ENCODE assay signal across 8 mouse cellular contexts in the genomic region with DNA sequence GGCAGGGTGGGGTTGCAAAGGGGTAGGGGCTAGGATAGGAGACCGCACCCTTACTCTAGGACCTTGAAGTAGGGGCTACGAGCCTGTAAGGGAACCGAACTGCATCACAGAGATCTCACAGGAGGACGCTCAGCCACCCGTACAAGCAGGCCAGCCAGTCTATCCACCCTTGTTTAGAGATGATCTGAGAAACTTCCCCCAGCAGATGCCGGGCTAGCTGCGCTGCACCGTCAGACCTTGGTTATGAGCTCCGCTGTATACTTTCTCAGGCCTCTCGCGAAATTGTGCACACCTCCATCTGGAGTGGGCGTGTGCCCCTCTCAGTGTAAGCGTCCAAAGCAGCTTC. TPM values are rescaled to one million over a fixed set of nuclear protein-coding genes. Genes with fewer than 3 reads are reported as not detected.
DNase-seq lines count a peak whose midpoint lies in the region; ATAC-seq and TF ChIP-seq lines count a peak whose summit lies in the region.

No protein-coding gene starts in this region.

- H3K36me3 ChIP-seq in lung, postnatal 0 days (ENCODE audit: insufficient read depth, low read length) = no peaks in the 10 kb centered on the region
- H3K36me3 ChIP-seq in small intestine, adult 2 months (ENCODE audit: control insufficient read depth, insufficient read depth, low read length) = no peaks in the 10 kb centered on the region

- H3K4me2 ChIP-seq in lung, postnatal 0 days (replicated peaks; ENCODE audit: low read depth, low read length) = peak overlapping the region; percentile 42

- peaks cover 32% of the 10 kb centered on the region; the same call in 1 of the 2 replicates for H3K27me3 ChIP-seq in lung, postnatal 0 days (replicated peaks; ENCODE audit: insufficient read depth, low read length)
- peaks cover 12% of the 10 kb centered on the region; the same call in 1 of the 2 replicates for H3K27me3 ChIP-seq in small intestine, adult 2 months (ENCODE audit: control insufficient read depth, insufficient read depth, low read length)

- TF ChIP-seq POLR2A in small intestine, adult 2 months (IDR thresholded peaks at IDR 0.05; ENCODE audit: low read depth, low read length) = no peak

- DNase-seq in cerebellum, adult 9-11 months = peak; percentile 32
- DNase-seq in lung, postnatal 0 days (ENCODE audit: low spot score) = no peak
- no peak for DNase-seq in lung, postnatal 14 days
- peak; percentile 23 to 35 for DNase-seq in left cerebral cortex, postnatal 36 days (ENCODE audit: low spot score in 2 of 2)
- no peak for DNase-seq in embryo, embryonic 9.5 days (ENCODE audit: extremely low spot score)
- DNase-seq in lung, postnatal 25 days (ENCODE audit: low spot score) = no peak

- no peaks in the 10 kb centered on the region for H3K9me3 ChIP-seq in lung, postnatal 0 days (ENCODE audit: low read length)

- no peak for ATAC-seq in cerebellum, adult (ENCODE audit: insufficient number of reproducible peaks, low FRiP score, low TSS enrichment)
- peak; percentile 14; the same call in 1 of the 2 replicates for ATAC-seq in lung, postnatal 0 days

- TF ChIP-seq EP300 in lung, postnatal 0 days (IDR thresholded peaks at IDR 0.05) = no peak

- no peak for TF ChIP-seq CTCF in lung, postnatal 0 days (IDR thresholded peaks at IDR 0.05)
- TF ChIP-seq CTCF in small intestine, adult 2 months (IDR thresholded peaks at IDR 0.05; ENCODE audit: extremely low read depth, insufficient read length, insufficient replicate concordance, low read depth, low read length) = no peak

- no peak overlapping the region for H3K9ac ChIP-seq in lung, postnatal 0 days (replicated peaks; ENCODE audit: low read depth)

- intact Hi-C loops in left cerebral cortex, postnatal 36 days (cut with DNase I) = no loop called here

- 15% methylated on average over 13 of the region's 13 CpGs for WGBS in lung, postnatal 0 days
- WGBS in small intestine, adult 2 months = 21% methylated on average over 13 of the region's 13 CpGs

- peak overlapping the region; percentile 10; the same call in 1 of the 2 replicates for H3K4me3 ChIP-seq in lung, postnatal 0 days (ENCODE audit: low read depth, low read length)
- H3K4me3 ChIP-seq in small intestine, adult 2 months (ENCODE audit: low read depth, low read length) = peak overlapping the region; percentile 42

- no peak overlapping the region for H3K27ac ChIP-seq in lung, postnatal 0 days (ENCODE audit: low read length)
- no peak overlapping the region for H3K27ac ChIP-seq in small intestine, adult 2 months (ENCODE audit: insufficient read depth, low read depth, low read length)

- H3K4me1 ChIP-seq in lung, postnatal 0 days (ENCODE audit: insufficient read depth, low read depth, low read length) = no peaks in the 10 kb centered on the region
- H3K4me1 ChIP-seq in small intestine, adult 2 months (ENCODE audit: control insufficient read depth, insufficient read depth, insufficient read length, low read length) = 0 out of 2 replicates have a peak, but pooled peaks cover 2% of the 10 kb centered on the region

RNA-seq across cellular contexts. Expression of a gene that starts 50.8 kb away (rescaled TPM):
- 22.4 and 25.8 TPM in 2 replicates for polyA plus RNA-seq in lung, postnatal 0 days (2015; fragmentation: Nextera tagmentation; extraction: Ambion mirVana)
- 100 to 1,000 TPM in 1 of 2 experiments, 10 to 100 TPM in 1; 62.0 to 120 TPM for total RNA-seq in left cerebral cortex, postnatal 36 days (2021)
- polyA plus RNA-seq in small intestine, adult 2 months (2012; rRNA removed) = 6.4 and 8.5 TPM in 2 replicates

Comparison
In these comparisons a context has a peak if more than half of its experiments do, and no peak if none do; other contexts are left out.
1. DNase-seq: peak in cerebellum, adult 9-11 months (single experiment) and left cerebral cortex, postnatal 36 days (2 of 2); none in lung, postnatal 0 days (single experiment), lung, postnatal 14 days (single experiment), embryo, embryonic 9.5 days (single experiment) and lung, postnatal 25 days (single experiment).